Mouse (Mus musculus) embryonic facial prominence, embryonic 13.5 days (tissue): Measurements from ENCODE around the gene Kmt5c. TPM values are rescaled to one million over a fixed set of nuclear protein-coding genes. Genes with fewer than 3 reads are reported as not detected.

Experiments used
- ATAC-seq: fragments of 200-750 bp; cut with Nextera tagmentation; 2 replicates; pipeline ENCODE4 v1.8.0; 2017; ENCODE audit warnings: low read depth; ENCODE audit not compliant: insufficient number of reproducible peaks, insufficient read depth, low FRiP score, low TSS enrichment
- H3K27ac ChIP-seq: fragments of 300-500 bp; sonication (generic); 2 replicates; pipeline ENCODE4 v1.5.1; 2015; ENCODE audit warnings: moderate library complexity, mild to moderate bottlenecking, inconsistent platforms
- H3K27me3 ChIP-seq: fragments of 300-500 bp; sonication (generic); 2 replicates; pipeline ENCODE4 v1.6.1; 2015; ENCODE audit warnings: mild to moderate bottlenecking, inconsistent platforms
- H3K36me3 ChIP-seq: fragments of 300-500 bp; sonication (generic); 2 replicates; pipeline ENCODE4 v1.6.1; 2015; ENCODE audit warnings: mild to moderate bottlenecking, inconsistent platforms
- H3K4me1 ChIP-seq: fragments of 300-500 bp; sonication (generic); 2 replicates; pipeline ENCODE4 v1.6.1; 2015; ENCODE audit warnings: inconsistent platforms
- H3K4me2 ChIP-seq: fragments of 300-500 bp; sonication (generic); 2 replicates; pipeline ENCODE4 v1.6.1; 2015; ENCODE audit warnings: moderate library complexity, mild to moderate bottlenecking, inconsistent platforms
- H3K4me3 ChIP-seq: fragments of 300-500 bp; sonication (generic); 2 replicates; pipeline ENCODE4 v1.5.1; 2015; ENCODE audit warnings: mild to moderate bottlenecking, inconsistent platforms
- H3K9ac ChIP-seq: fragments of 300-500 bp; sonication (generic); 2 replicates; pipeline ENCODE4 v1.6.1; 2015; ENCODE audit warnings: mild to moderate bottlenecking, inconsistent platforms
- H3K9me3 ChIP-seq: fragments of 300-500 bp; sonication (generic); 2 replicates; pipeline ENCODE4 v1.6.1; 2016; ENCODE audit warnings: inconsistent platforms
- WGBS: fragments of 180-500 bp; shearing (Covaris S2); methylation state at CpG from one replicate; pipeline ENCODE4 v1.1.7; 2015; ENCODE audit warnings: mixed read lengths; 5-methylcytosine and 5-hydroxymethylcytosine counted together
- polyA plus RNA-seq: library from polyadenylated mRNA; unstranded; fragments of >200 nt; fragmentation: Nextera tagmentation; extraction: Ambion mirVana; gene quantifications from 2 replicates; pipeline ENCODE4 v1.2.1, GENCODE M21; 2015

Gene Kmt5c
- 62.0 and 64.3 TPM in 2 replicates for polyA plus RNA-seq

DNA sequence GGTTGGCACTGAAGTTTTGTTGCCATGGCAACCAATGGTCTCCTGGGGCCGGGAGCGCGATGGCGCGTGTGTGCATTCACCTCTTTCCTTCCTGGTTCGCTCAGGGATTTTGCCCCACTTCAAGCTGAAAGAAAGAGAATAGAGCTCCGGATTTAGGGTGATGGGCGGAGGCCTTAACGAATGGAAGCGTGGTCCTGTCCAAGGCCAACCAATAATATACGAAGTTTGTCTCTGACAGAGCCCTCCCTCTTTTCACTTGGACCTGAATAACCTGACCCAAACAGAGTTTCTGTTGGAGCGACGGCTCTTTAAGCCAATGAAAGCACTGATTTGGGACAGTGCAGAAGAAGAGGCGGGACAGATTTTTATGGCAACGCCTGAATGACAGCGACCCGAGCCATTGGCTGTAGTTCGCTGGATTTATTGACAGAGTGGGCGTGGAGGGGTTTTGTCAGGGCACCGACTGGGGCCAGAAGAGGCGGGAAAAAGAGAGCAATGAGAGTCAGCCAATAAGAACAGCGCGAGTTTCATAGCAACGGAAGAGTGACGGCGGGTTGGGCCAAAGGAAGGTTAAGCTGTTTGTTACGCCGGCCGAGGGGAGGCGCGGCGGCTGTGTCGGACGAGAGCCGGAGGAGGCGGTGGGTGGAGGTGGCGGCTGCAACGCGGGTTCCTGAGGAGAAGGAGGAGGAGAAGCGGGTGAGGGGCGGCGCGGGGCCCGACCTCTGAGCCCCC, at the start of gene Kmt5c:
Kmt5c (plus strand) TSS at position 572 of the 732 bp plus-strand sequence.
- peak; percentile 99 for ATAC-seq
- WGBS, result under 1% methylated on average over 38 of the region's 44 CpGs
- H3K27me3 ChIP-seq, result no peaks in the 10 kb centered on the region

DNA sequence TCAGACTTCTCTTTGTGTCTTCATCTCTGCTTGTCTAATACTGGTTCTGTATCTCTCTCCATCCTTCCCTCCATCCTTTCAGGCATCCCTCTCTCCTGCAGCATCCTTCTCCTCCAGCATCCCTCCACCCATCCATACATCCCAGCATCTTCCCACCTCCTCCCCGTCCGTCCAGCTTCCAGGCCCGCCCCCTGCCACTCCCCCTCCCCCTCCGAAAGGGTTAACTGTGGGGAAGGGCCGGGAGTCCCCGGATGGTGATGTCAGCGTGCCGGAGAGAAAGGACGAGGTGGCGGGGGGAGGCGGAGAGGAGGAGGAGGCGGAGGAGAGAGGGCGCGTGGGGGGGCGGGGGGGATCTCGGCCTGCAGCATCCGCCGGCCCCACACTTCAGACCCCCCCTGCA, 49.5 kb upstream of the Kmt5c start, which contains the start of gene Brsk1:
Brsk1 (plus strand) TSS at position 218 of the 400 bp plus-strand sequence.
- peak within 1 kb of the TSS; percentile 85 for H3K4me3 ChIP-seq
- H3K36me3 ChIP-seq, result peaks cover 28% of the 10 kb centered on the region
- no peaks in the 10 kb centered on the region for H3K27me3 ChIP-seq
- peak within 1 kb of the TSS; percentile 99 for H3K9ac ChIP-seq
- peaks cover 9% of the 10 kb centered on the region for H3K4me1 ChIP-seq
- no peaks in the 10 kb centered on the region for H3K9me3 ChIP-seq
- 7% methylated on average over 5 of the region's 18 CpGs for WGBS
- ATAC-seq, result peak; percentile 40; the same call in 1 of the 2 replicates
- peak within 1 kb of the TSS; percentile 76 for H3K4me2 ChIP-seq
- peak within 1 kb of the TSS; percentile 91 for H3K27ac ChIP-seq

More for the DNA sequence above, at the start of gene Kmt5c:
- Histone ChIP-seq H3K36me3 (peaks cover 27% of the 10 kb centered on the region), H3K9ac (peak within 1 kb of the TSS; percentile 89), H3K4me2 (peak within 1 kb of the TSS; percentile 82), H3K4me1 (peaks cover 24% of the 10 kb centered on the region), H3K4me3 (peak within 1 kb of the TSS; percentile 75), H3K27ac (peak within 1 kb of the TSS; percentile 92), H3K9me3 (no peaks in the 10 kb centered on the region)

DNA sequence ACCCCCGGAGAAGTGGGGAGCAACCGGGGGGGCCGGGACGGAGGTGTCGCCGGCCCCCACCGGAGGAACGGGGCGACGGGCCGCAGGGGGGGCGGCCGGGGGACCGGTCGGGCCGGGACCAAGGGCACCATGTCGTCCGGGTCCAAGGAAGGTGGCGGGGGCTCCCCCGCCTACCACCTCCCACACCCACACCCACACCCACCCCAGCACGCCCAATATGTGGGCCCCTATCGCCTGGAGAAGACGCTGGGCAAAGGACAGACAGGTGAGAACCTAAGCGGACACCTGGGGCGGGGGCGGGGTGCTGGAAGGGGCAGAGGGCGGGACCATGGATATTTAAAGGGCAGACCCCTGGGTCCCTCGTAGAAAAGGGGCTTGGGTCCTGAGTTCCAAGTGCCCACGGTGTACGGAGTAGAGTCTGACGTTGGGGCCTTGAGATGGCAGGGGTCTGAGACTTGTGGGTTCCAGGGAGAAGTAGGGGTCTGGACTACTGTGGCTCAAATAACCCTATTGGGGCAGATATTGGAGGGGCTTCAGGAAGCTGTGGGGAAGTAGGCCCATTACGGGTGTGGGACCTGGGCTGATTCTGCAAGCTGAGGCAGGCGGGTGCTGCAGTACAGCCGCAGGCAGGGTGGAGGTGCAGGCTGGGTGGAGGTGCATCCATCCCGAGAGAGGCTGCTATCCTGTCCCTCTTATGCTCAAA, 48.8 kb upstream of the Kmt5c start:
- no peaks in the 10 kb centered on the region for H3K9me3 ChIP-seq
- H3K27ac ChIP-seq, result peak overlapping the region; percentile 91
- H3K4me2 ChIP-seq, result peak overlapping the region; percentile 76
- H3K4me1 ChIP-seq, result peaks cover 9% of the 10 kb centered on the region
- ATAC-seq, result peak; percentile 54; the same call in 1 of the 2 replicates
- 5% methylated on average over 34 of the region's 35 CpGs for WGBS
- H3K4me3 ChIP-seq, result peak overlapping the region; percentile 85
- peak overlapping the region; percentile 99 for H3K9ac ChIP-seq
- H3K36me3 ChIP-seq, result peaks cover 34% of the 10 kb centered on the region
- no peaks in the 10 kb centered on the region for H3K27me3 ChIP-seq

DNA sequence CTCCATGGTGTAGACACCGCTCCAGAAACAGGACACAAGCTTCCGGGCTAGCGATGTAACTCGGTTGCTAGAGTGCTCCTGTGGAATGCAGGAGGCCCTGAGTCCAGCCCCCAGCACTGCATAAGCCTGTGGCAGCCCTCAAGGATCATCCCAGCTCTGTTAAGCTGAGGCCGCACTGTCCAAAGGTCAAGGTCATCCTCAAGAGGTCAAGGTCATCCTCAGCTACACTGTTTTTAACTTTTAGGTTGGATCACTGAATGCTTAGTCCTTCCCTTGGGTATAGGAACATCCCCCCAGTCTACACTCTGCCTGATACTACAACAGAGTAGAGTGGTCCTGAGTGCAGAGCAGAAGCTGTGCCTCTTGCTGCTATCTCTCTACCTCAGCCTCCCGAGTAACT, 46.9 kb upstream of the Kmt5c start:
- WGBS, result 89% methylated on average over 6 of the region's 6 CpGs
- Histone ChIP-seq H3K36me3 (peaks cover 51% of the 10 kb centered on the region), H3K9ac (no peak overlapping the region), H3K27me3 (no peaks in the 10 kb centered on the region), H3K9me3 (no peaks in the 10 kb centered on the region), H3K4me3 (no peak overlapping the region), H3K27ac (no peak overlapping the region), H3K4me1 (peaks cover 9% of the 10 kb centered on the region), H3K4me2 (no peak overlapping the region)
- ATAC-seq, result no peak

DNA sequence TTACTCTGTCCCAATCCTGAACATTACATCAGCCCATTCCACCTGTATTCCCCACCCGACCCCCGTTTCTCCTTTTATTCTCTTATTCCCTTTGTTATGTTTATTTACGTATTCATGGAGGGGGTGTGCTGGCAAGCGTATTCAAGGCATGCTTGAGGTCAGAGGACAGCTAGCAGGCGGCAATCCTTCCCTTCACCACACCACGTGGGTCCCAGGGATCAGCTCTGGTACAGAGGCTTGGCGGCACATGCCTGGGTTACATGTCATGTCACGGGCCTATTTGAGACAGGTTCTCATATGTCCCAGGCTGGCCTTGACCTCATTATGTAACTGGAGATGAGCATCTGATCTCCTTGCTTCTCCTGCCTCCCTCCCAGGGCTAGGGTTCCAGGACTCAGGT, 37.6 kb upstream of the Kmt5c start:
- no peaks in the 10 kb centered on the region for H3K9me3 ChIP-seq
- no peaks in the 10 kb centered on the region for H3K27me3 ChIP-seq
- H3K4me1 ChIP-seq, result peaks cover 12% of the 10 kb centered on the region; the same call in 1 of the 2 replicates
- H3K36me3 ChIP-seq, result peaks cover 82% of the 10 kb centered on the region
- H3K4me2 ChIP-seq, result no peak overlapping the region
- no peak overlapping the region for H3K9ac ChIP-seq
- H3K27ac ChIP-seq, result no peak overlapping the region
- H3K4me3 ChIP-seq, result no peak overlapping the region
- ATAC-seq, result no peak
- 27% methylated on average over 8 of the region's 8 CpGs for WGBS

DNA sequence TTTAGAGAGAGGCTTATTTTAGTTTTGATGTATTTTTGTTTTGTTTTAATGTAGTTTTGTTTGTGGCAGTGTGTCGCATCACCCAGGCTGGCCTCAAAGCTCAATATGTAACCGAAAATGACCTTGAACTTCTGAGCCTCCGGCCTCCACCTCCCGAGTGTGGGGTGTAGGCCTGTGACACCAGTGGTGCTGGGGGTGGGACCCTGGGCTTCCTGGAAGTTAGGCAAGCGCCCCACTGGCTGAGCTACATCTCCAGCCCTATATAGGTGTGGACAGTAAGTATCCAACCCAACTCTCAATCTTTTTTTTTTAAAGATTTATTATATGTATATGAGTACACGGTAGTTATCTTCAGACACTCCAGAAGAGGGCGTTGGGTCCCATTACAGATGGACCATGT, 36.7 kb upstream of the Kmt5c start:
- H3K4me3 ChIP-seq, result no peak overlapping the region
- no peak overlapping the region for H3K4me2 ChIP-seq
- no peak overlapping the region for H3K9ac ChIP-seq
- peaks cover 83% of the 10 kb centered on the region for H3K36me3 ChIP-seq
- no peak for ATAC-seq
- H3K4me1 ChIP-seq, result peaks cover 12% of the 10 kb centered on the region; the same call in 1 of the 2 replicates
- 94% methylated on average over 7 of the region's 7 CpGs for WGBS
- no peak overlapping the region for H3K27ac ChIP-seq
- no peaks in the 10 kb centered on the region for H3K9me3 ChIP-seq
- H3K27me3 ChIP-seq, result no peaks in the 10 kb centered on the region

DNA sequence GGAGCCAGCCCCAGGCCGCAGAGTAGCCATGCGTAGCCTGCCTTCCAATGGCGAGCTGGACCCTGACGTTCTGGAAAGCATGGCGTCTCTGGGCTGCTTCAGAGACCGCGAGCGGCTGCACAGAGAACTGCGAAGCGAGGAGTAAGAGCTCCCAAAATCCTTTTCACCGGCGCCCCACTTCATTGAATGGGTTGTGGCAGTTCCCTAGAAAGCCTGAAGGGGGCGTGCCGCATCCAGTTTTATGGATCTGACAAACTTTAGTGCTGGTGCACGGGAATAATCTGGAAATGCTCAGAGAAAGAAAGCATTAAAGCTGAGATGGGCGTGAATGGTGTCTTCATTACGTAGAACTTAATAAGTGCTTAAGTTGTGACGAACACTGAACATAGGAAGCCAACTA, 34.8 kb upstream of the Kmt5c start:
- H3K4me2 ChIP-seq, result no peak overlapping the region
- H3K9me3 ChIP-seq, result no peaks in the 10 kb centered on the region
- no peak overlapping the region for H3K9ac ChIP-seq
- no peak for ATAC-seq
- no peaks in the 10 kb centered on the region for H3K27me3 ChIP-seq
- H3K36me3 ChIP-seq, result peaks cover 84% of the 10 kb centered on the region
- H3K27ac ChIP-seq, result no peak overlapping the region
- WGBS, result 47% methylated on average over 18 of the region's 18 CpGs
- peaks cover 12% of the 10 kb centered on the region; the same call in 1 of the 2 replicates for H3K4me1 ChIP-seq
- H3K4me3 ChIP-seq, result no peak overlapping the region

DNA sequence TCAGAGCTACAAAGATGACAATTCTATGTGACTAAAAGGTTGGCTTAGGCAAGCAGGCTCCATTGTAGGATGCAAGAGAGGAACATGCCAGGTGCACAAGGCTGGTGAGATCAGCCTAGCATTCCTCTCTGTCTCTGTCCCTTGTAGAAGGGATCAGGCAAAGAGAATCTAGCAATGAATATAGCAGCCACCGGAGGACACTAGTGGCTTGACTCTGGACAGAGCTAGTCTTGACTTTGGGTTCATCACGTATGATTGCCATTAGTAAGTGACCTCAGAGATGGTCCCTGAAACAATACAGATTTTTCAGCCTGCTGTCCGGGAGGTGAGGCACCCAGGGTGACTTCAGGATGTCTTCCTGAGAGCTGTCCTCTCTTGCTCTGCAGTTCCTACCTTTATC, 27.3 kb upstream of the Kmt5c start:
- Histone ChIP-seq H3K9me3 (no peaks in the 10 kb centered on the region), H3K4me2 (no peak overlapping the region), H3K4me1 (no peaks in the 10 kb centered on the region), H3K36me3 (peaks cover 92% of the 10 kb centered on the region), H3K27ac (no peak overlapping the region), H3K9ac (no peak overlapping the region), H3K4me3 (no peak overlapping the region), H3K27me3 (no peaks in the 10 kb centered on the region)
- ATAC-seq, result no peak
- WGBS, result 74% methylated on average over 3 of the region's 3 CpGs

DNA sequence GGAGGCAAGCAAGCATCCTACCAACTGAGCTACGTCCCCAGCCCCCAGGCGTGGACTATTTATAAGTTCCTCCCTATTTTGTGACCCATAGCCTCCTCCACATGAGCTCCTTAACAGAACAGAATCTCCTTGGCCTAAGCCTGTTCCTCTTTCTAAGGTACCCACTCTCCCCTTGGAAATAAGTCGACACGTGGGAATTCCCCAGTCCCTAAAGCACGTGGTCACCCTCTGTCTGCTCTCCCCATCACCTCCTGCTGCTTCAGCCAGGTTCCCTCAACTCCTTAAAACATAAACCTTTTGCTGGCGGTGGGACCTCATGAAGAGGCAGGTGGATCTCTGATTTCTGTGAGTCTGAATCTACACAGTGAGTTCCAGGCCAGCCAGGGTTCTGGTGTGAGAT, 23.0 kb upstream of the Kmt5c start:
- Histone ChIP-seq H3K27me3 (no peaks in the 10 kb centered on the region), H3K4me3 (no peak overlapping the region), H3K27ac (no peak overlapping the region), H3K9ac (no peak overlapping the region), H3K9me3 (no peaks in the 10 kb centered on the region), H3K36me3 (peaks cover 51% of the 10 kb centered on the region), H3K4me2 (no peak overlapping the region), H3K4me1 (no peaks in the 10 kb centered on the region)
- no peak for ATAC-seq
- 71% methylated on average over 6 of the region's 6 CpGs for WGBS

DNA sequence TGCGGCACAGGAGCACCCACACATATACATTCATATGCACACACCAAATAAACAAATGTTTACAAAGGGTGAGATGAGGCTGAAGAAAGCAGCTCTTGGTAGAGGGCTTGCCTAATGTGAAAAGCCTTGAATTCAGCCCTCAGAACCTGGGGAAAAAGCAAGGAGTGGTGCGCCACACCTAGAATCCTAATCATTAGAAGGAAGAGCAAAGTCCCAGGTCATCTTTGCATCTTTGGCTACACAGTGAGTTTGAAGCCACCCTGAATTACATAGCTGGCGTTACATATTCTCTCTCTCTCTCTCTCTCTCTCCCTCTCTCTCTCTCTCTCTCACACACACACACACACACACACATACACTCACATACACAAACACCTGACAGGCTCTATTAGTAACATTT, 20.6 kb upstream of the Kmt5c start:
- H3K4me2 ChIP-seq, result no peak overlapping the region
- H3K9me3 ChIP-seq, result no peaks in the 10 kb centered on the region
- H3K27ac ChIP-seq, result no peak overlapping the region
- no peaks in the 10 kb centered on the region for H3K27me3 ChIP-seq
- WGBS, result 88% methylated on average over 3 of the region's 3 CpGs
- no peaks in the 10 kb centered on the region for H3K4me1 ChIP-seq
- H3K36me3 ChIP-seq, result peaks cover 28% of the 10 kb centered on the region
- ATAC-seq, result no peak
- H3K4me3 ChIP-seq, result no peak overlapping the region
- no peak overlapping the region for H3K9ac ChIP-seq

DNA sequence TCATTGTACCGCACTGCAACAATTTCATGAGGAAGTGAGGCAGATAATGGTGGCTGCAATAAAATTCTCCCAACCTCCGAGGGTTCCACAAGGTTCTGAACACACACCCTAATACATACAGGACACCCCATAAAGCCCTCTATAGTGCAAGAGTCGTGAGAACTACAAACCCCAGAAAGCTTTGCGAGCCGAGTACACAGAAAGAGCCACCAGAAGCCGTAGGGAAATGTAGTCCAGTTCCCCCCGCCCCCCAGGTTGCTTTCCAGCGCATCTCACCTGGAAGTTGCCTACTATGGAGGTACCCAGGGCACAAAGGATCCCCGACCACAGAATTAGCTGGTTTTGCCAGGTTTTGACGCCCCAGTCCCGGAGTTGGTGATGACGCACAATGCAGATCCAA, 16.4 kb upstream of the Kmt5c start:
- H3K36me3 ChIP-seq, result no peaks in the 10 kb centered on the region
- H3K27me3 ChIP-seq, result no peaks in the 10 kb centered on the region
- peak overlapping the region; percentile 34 for H3K4me3 ChIP-seq
- no peak overlapping the region for H3K27ac ChIP-seq
- ATAC-seq, result no peak
- 36% methylated on average over 12 of the region's 12 CpGs for WGBS
- peak overlapping the region; percentile 59 for H3K4me2 ChIP-seq
- no peaks in the 10 kb centered on the region for H3K9me3 ChIP-seq
- no peaks in the 10 kb centered on the region for H3K4me1 ChIP-seq
- H3K9ac ChIP-seq, result peak overlapping the region; percentile 47; the same call in 1 of the 2 replicates

DNA sequence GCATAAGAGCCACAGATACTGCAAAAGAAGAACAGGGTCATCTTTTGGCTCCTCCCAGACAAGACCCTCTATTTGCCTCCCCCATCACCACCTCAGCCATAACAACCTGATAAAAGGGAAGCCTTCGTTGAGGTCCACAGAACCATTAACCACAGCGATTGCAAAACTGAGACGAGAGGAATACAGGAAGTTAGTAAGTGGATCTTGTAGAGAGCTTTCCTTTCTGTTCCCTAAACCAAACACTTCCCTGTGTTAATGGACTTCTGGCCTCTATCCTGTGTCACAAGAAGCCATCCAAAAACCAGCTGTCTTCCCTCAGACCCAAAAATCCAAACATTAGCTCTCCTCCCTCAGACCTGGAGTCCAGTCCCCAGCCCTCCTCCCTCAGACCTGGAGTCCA, 15.6 kb upstream of the Kmt5c start:
- WGBS, result 72% methylated on average over 3 of the region's 3 CpGs
- H3K9ac ChIP-seq, result no peak overlapping the region
- no peaks in the 10 kb centered on the region for H3K36me3 ChIP-seq

More for the DNA sequence above, 15.6 kb upstream of the Kmt5c start:
- no peak for ATAC-seq
- Histone ChIP-seq H3K27ac (no peak overlapping the region), H3K4me1 (no peaks in the 10 kb centered on the region), H3K4me2 (no peak overlapping the region), H3K27me3 (no peaks in the 10 kb centered on the region), H3K4me3 (no peak overlapping the region), H3K9me3 (no peaks in the 10 kb centered on the region)
